Mouse (Mus musculus): Measurements from ENCODE around the gene Mccc2. TPM values are rescaled to one million over a fixed set of nuclear protein-coding genes. Genes with fewer than 3 reads are reported as not detected.

The Mccc2 gene
- polyA plus RNA-seq, 1 experiment from 2014 or later: 33.0 TPM

DNA sequence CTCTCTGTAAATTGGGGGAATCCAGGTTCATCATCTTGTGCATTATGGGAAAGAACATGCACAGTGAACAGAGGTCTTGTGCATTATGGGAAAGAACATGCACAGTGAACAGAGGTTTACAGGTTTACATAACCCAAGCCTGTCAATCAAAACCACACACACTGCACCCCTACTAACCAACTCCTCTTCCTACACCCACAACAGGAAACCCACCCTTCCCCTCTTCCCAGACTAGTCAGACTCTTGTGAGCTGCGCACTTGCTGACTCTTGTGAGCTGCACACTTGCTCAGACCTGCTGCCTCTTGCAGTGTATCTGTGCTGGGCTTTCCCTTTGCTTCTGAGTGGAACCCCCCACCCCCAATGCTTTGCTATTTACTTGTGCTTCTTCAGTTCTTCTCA is 83.0 kb downstream of the Mccc2 start:
- WGBS: 87% methylated on average over 1 of the region's 1 CpGs
- Histone ChIP-seq H3K4me1 (replicated peaks; ENCODE audit: control insufficient read depth, insufficient read depth, low read length) (no peaks in the 10 kb centered on the region), H3K9me3 (ENCODE audit: control insufficient read depth, low read length) (no peaks in the 10 kb centered on the region), H3K27me3 (ENCODE audit: control insufficient read depth, insufficient read depth, low read length) (no peaks in the 10 kb centered on the region), H3K36me3 (ENCODE audit: control insufficient read depth, insufficient read depth, low read length) (no peaks in the 10 kb centered on the region), H3K4me2 (ENCODE audit: low read depth, low read length, severe bottlenecking) (no peak overlapping the region), H3K27ac (ENCODE audit: low read depth, low read length) (no peak overlapping the region), H3K9ac (ENCODE audit: low read length) (no peak overlapping the region), H3K4me3 (ENCODE audit: low read depth, low read length) (no peak overlapping the region)
- ATAC-seq (replicated peaks; ENCODE audit: low FRiP score): no peak
- DNase-seq (ENCODE audit: low spot score): no peak

DNA sequence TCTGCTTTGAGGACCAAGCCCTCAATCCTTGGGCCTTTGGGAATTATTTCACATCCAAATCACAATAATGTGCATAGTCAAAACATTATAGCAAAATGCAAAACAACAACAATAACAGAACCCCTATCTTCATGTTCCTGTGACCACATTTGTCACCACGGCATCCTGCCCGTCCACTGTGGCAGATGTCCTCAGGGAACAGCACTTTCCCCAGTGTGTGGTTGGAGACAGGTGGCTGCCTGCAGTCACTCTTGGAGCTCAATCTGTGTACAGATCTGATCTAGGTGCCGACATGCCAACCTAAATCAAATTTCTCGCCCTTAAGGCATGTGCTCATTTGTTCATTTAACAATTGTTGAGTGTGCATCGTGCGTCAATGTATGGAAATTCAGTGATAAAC is 83.9 kb downstream of the Mccc2 start:
- H3K27me3 ChIP-seq (ENCODE audit: control insufficient read depth, insufficient read depth, low read length): no peaks in the 10 kb centered on the region
- 93% methylated on average over 6 of the region's 6 CpGs for WGBS
- no peak overlapping the region for H3K4me3 ChIP-seq (ENCODE audit: low read depth, low read length)
- no peaks in the 10 kb centered on the region for H3K4me1 ChIP-seq (replicated peaks; ENCODE audit: control insufficient read depth, insufficient read depth, low read length)
- ATAC-seq (replicated peaks; ENCODE audit: low FRiP score): no peak
- no peak overlapping the region for H3K27ac ChIP-seq (ENCODE audit: low read depth, low read length)
- no peak overlapping the region for H3K9ac ChIP-seq (ENCODE audit: low read length)
- H3K4me2 ChIP-seq (ENCODE audit: low read depth, low read length, severe bottlenecking): no peak overlapping the region
- DNase-seq (ENCODE audit: low spot score): no peak
- no peaks in the 10 kb centered on the region for H3K36me3 ChIP-seq (ENCODE audit: control insufficient read depth, insufficient read depth, low read length)
- no peaks in the 10 kb centered on the region for H3K9me3 ChIP-seq (ENCODE audit: control insufficient read depth, low read length)

DNA sequence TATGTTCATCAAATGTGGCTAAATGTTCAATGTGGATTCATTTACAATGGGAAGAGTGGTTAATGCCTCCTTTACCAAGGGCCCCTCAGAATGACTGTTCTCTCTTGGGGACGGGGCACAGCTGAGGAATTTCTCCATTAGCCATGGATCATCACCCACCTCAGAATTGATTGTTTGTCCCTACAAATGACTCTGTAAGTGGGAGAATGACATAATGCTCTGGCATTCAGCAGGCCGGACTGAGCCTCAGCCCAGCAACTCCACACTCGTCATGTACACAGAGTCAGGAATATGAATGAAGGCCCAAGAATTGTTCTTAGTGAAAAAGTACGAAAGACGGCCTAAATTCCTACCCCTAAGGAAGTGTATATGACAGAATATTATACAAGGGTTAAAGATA is 89.2 kb downstream of the Mccc2 start:
- Histone ChIP-seq H3K9me3 (ENCODE audit: control insufficient read depth, low read length) (no peaks in the 10 kb centered on the region), H3K4me3 (ENCODE audit: low read depth, low read length) (no peak overlapping the region), H3K9ac (ENCODE audit: low read length) (no peak overlapping the region), H3K27ac (ENCODE audit: low read depth, low read length) (no peak overlapping the region), H3K4me1 (replicated peaks; ENCODE audit: control insufficient read depth, insufficient read depth, low read length) (no peaks in the 10 kb centered on the region), H3K36me3 (ENCODE audit: control insufficient read depth, insufficient read depth, low read length) (no peaks in the 10 kb centered on the region), H3K27me3 (ENCODE audit: control insufficient read depth, insufficient read depth, low read length) (no peaks in the 10 kb centered on the region), H3K4me2 (ENCODE audit: low read depth, low read length, severe bottlenecking) (no peak overlapping the region)
- WGBS: 41% methylated on average over 5 of the region's 5 CpGs
- DNase-seq (ENCODE audit: low spot score) (no peak), ATAC-seq (replicated peaks; ENCODE audit: low FRiP score) (0 out of 2 replicates have a peak, but pooled peaks have one; percentile 30)

DNA sequence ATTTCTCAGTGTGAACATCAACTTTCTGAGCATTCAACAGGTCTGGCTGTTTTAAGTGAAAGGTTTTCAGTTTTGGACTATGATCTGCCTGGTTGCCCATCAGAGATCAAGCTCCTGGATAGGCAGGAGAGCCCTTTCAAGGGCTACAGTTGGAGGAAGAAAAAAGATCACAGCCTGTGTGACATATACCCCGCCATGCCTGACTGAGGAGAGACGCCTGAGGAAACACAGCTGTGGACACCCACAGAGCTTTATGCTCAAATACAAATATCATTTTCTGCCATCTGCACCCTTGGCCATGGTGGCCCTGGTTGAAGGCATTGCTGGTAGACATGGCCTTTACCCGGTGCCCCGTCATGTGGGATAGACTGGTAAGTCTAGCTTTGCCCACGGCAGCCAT is 99.8 kb downstream of the Mccc2 start:
- no peak for ATAC-seq (replicated peaks; ENCODE audit: low FRiP score)

DNA sequence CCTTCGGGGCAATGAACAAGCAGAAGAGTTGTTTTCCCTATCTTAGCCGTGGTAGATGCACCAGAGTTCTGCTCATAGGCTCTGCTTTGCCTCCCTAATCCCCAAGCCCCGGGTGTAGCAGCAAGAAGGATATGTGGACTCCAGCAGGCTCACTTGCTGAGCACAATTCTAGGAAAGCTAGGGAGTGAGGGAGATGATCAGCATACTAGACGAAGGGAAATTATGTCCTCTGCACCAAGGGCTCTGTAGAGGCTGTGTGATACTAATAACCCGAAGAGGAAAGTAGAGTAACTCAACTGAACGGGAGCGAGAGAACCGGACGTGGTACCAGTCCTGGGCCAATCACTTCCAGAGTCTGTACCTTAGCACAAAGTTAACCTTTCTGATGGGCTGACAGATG is 114.5 kb downstream of the Mccc2 start, which contains the start of gene Cartpt:
Cartpt (minus strand) TSS at position 127 of the 400 bp plus-strand sequence.
- H3K4me2 ChIP-seq (ENCODE audit: low read depth, low read length, severe bottlenecking): peak within 1 kb of the TSS; percentile 56
- 39% methylated on average over 9 of the region's 9 CpGs for WGBS
- peak within 1 kb of the TSS; percentile 16; the same call in 1 of the 2 replicates for H3K9ac ChIP-seq (ENCODE audit: low read length)
- H3K9me3 ChIP-seq (ENCODE audit: control insufficient read depth, low read length): no peaks in the 10 kb centered on the region
- ATAC-seq (replicated peaks; ENCODE audit: low FRiP score) (no peak), DNase-seq (ENCODE audit: low spot score) (no peak)
- H3K4me1 ChIP-seq (replicated peaks; ENCODE audit: control insufficient read depth, insufficient read depth, low read length): peaks cover 2% of the 10 kb centered on the region; the same call in 1 of the 2 replicates
- no peaks in the 10 kb centered on the region for H3K36me3 ChIP-seq (ENCODE audit: control insufficient read depth, insufficient read depth, low read length)
- no peak within 1 kb of the TSS for H3K27ac ChIP-seq (ENCODE audit: low read depth, low read length)
- H3K4me3 ChIP-seq (ENCODE audit: low read depth, low read length): peak within 1 kb of the TSS; percentile 27
- peaks cover 24% of the 10 kb centered on the region for H3K27me3 ChIP-seq (ENCODE audit: control insufficient read depth, insufficient read depth, low read length)

More for the DNA sequence above, 99.8 kb downstream of the Mccc2 start:
- Histone ChIP-seq H3K9me3 (ENCODE audit: control insufficient read depth, low read length) (no peaks in the 10 kb centered on the region), H3K4me3 (ENCODE audit: low read depth, low read length) (no peak overlapping the region), H3K4me1 (replicated peaks; ENCODE audit: control insufficient read depth, insufficient read depth, low read length) (no peaks in the 10 kb centered on the region), H3K9ac (ENCODE audit: low read length) (no peak overlapping the region), H3K36me3 (ENCODE audit: control insufficient read depth, insufficient read depth, low read length) (no peaks in the 10 kb centered on the region), H3K27ac (ENCODE audit: low read depth, low read length) (no peak overlapping the region), H3K4me2 (ENCODE audit: low read depth, low read length, severe bottlenecking) (no peak overlapping the region), H3K27me3 (ENCODE audit: control insufficient read depth, insufficient read depth, low read length) (no peaks in the 10 kb centered on the region)
- WGBS: 87% methylated on average over 5 of the region's 5 CpGs
- DNase-seq (ENCODE audit: low spot score): no peak

DNA sequence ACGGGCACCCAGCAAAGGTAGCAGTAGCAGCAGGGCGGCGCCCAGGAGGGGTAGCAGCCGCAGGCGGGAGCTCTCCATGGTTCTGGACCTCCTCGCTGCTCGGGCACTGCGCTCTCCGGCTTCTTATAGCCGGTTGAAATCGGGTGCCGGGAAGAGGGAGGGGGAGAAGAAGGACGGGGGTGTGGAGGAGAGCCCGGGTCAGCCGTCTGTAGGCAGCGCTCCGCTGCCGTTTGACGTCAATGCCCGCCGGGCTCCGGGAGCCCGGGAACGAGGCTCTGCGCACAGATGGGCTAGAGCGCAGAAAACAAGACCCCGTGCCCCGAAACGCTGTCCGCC is 114.9 kb downstream of the Mccc2 start:
- Histone ChIP-seq H3K4me3 (ENCODE audit: low read depth, low read length) (peak overlapping the region; percentile 27), H3K27ac (ENCODE audit: low read depth, low read length) (no peak overlapping the region), H3K36me3 (ENCODE audit: control insufficient read depth, insufficient read depth, low read length) (no peaks in the 10 kb centered on the region), H3K4me2 (ENCODE audit: low read depth, low read length, severe bottlenecking) (peak overlapping the region; percentile 56), H3K4me1 (replicated peaks; ENCODE audit: control insufficient read depth, insufficient read depth, low read length) (peaks cover 2% of the 10 kb centered on the region; the same call in 1 of the 2 replicates), H3K9ac (ENCODE audit: low read length) (peak overlapping the region; percentile 16; the same call in 1 of the 2 replicates), H3K9me3 (ENCODE audit: control insufficient read depth, low read length) (no peaks in the 10 kb centered on the region), H3K27me3 (ENCODE audit: control insufficient read depth, insufficient read depth, low read length) (peaks cover 24% of the 10 kb centered on the region)
- ATAC-seq (replicated peaks; ENCODE audit: low FRiP score): no peak; the same call in 1 of the 2 replicates
- DNase-seq (ENCODE audit: low spot score): peak; percentile 86
- WGBS: under 1% methylated on average over 28 of the region's 30 CpGs

DNA sequence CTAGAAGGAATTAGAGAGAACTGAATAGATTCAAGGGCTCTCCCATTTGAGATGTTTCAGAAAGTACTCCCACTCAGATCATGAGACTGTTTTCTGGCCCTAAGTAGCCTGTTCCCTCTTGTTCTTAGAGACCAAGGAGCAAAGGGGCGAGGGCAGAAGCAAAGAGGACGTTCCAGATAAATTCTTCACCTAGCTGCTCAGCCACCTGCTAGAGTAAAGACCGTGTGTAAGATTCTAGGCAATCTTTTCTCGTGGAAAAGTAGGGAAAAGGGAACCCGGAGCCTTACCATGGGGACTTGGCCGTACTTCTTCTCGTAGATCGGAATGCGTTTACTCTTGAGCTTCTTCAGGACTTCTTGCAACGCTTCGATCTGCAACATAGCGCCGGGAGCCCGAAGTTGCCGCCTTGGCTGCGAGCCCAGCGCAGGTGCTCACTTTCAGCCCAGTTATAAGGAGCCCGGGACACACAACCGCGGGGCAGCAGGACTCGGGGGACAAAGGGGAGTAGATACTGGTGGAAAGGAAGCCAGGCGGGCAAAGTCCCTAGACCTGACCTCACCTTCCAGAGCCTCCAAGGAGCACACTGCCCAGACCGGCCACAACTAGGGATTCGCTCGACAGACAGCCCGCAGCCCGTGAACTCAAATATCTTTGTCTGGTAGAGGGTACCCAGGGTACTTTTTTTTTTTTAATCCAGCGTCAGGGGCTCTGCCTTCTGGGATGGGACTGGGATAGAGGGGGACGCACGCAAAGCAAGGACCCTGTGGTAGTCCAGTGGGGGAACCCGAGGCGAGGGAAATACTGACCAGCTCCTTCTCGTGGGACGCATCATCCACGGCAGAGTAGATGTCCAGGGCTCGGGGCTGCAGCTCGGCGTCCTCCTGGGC is 115.5 kb downstream of the Mccc2 start:
- Histone ChIP-seq H3K27ac (ENCODE audit: low read depth, low read length) (no peak overlapping the region), H3K9ac (ENCODE audit: low read length) (peak overlapping the region; percentile 16; the same call in 1 of the 2 replicates), H3K9me3 (ENCODE audit: control insufficient read depth, low read length) (no peaks in the 10 kb centered on the region), H3K27me3 (ENCODE audit: control insufficient read depth, insufficient read depth, low read length) (peaks cover 24% of the 10 kb centered on the region), H3K4me3 (ENCODE audit: low read depth, low read length) (peak overlapping the region; percentile 27), H3K36me3 (ENCODE audit: control insufficient read depth, insufficient read depth, low read length) (no peaks in the 10 kb centered on the region), H3K4me2 (ENCODE audit: low read depth, low read length, severe bottlenecking) (peak overlapping the region; percentile 56), H3K4me1 (replicated peaks; ENCODE audit: control insufficient read depth, insufficient read depth, low read length) (peaks cover 2% of the 10 kb centered on the region; the same call in 1 of the 2 replicates)
- peak; percentile 51 for DNase-seq (ENCODE audit: low spot score)
- no peak for ATAC-seq (replicated peaks; ENCODE audit: low FRiP score)
- 5% methylated on average over 38 of the region's 38 CpGs for WGBS

DNA sequence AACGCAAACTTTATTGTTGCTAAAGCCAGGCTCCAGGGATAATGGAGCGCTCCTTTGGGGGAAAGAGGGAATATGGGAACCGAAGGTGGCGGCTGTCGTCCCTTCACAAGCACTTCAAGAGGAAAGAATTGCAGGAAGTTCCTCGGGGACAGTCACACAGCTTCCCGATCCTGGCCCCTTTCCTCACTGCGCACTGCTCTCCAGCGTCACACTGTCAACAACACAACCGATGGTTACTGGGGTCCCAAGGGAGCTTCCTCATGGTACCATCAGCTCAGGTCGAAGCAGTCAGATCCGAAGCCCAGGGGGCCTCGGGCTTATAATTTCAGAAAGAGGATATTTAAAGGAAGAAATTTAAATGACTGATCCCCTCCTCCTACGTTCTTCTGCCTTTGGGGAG is 116.6 kb downstream of the Mccc2 start:
- H3K27me3 ChIP-seq (ENCODE audit: control insufficient read depth, insufficient read depth, low read length): peaks cover 24% of the 10 kb centered on the region
- peaks cover 2% of the 10 kb centered on the region; the same call in 1 of the 2 replicates for H3K4me1 ChIP-seq (replicated peaks; ENCODE audit: control insufficient read depth, insufficient read depth, low read length)
- no peak for ATAC-seq (replicated peaks; ENCODE audit: low FRiP score)
- no peak for DNase-seq (ENCODE audit: low spot score)
- no peak overlapping the region for H3K9ac ChIP-seq (ENCODE audit: low read length)
- H3K4me2 ChIP-seq (ENCODE audit: low read depth, low read length, severe bottlenecking): no peak overlapping the region
- H3K27ac ChIP-seq (ENCODE audit: low read depth, low read length): no peak overlapping the region
- 26% methylated on average over 14 of the region's 14 CpGs for WGBS
- H3K4me3 ChIP-seq (ENCODE audit: low read depth, low read length): no peak overlapping the region
- no peaks in the 10 kb centered on the region for H3K36me3 ChIP-seq (ENCODE audit: control insufficient read depth, insufficient read depth, low read length)
- no peaks in the 10 kb centered on the region for H3K9me3 ChIP-seq (ENCODE audit: control insufficient read depth, low read length)

Data from forebrain, embryonic 11.5 days (tissue).